Mouse (Mus musculus): ENCODE data around the gene Cad. TPM values are rescaled to one million over a fixed set of nuclear protein-coding genes. Genes with fewer than 3 reads are reported as not detected.
"Not testable (repeated sequence)": the region's sequence is repeated elsewhere in the genome, so short reads cannot be mapped to it uniquely, and the experiment has no call there.

The Cad gene
- polyA plus RNA-seq, 1 experiment from 2014 or later: 39.8 TPM

- TF ChIP-seq CTCF (IDR thresholded peaks at IDR 0.05): no peak
- DNase-seq (ENCODE audit: low read depth, low spot score) (no peak), ATAC-seq (no peak)
- ChIA-PET CTCF (interaction anchor here (1.3 to 1.8 kb wide), 2 partner anchors 9 to 10 kb away, joined by 5 to 9 read pairs; partner anchors contain the start of genes Atraid and Slc5a6), POLR2A (no interaction called here)
- in situ Hi-C loops (cut with MboI; ENCODE audit: low pct_unique_long_range_greater_than_20kb): no loop called here
- H3K27me3 ChIP-seq: no peaks in the 10 kb centered on the region
Measured at GRCm38 (mm10) chr5:31038171-31038845, 16.3 kb upstream of the Cad start.

DNA sequence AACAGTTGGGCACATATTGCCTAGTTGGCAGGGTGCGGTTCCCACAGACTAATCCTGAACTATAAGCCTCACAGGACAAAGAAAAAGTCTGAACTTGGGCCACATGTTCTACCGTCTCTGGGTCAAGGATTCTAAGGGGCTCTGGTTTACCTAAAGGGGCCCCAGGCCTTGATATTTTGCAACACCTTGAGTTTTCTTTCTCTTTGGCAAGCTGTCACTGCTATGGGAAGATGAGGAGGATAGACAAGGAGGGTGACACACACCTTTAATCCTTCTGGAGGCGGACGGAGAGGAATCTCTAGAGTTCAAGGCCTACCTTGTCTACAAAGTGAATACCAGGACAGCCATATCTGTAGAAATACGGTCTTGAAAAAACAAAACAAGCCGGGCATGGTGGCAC lies 8.2 kb upstream of the Cad start:
- ChIA-PET CTCF (interaction anchor here (1.8 kb wide), 1 partner anchor 117 kb away, joined by 5 read pairs; no protein-coding TSS in a partner anchor), POLR2A (interaction anchor here (0.5 kb wide), 1 partner anchor 104 kb away, joined by 3 read pairs; no protein-coding TSS in a partner anchor)
- TF ChIP-seq CTCF (IDR thresholded peaks at IDR 0.05): no peak
- DNase-seq (ENCODE audit: low read depth, low spot score): no peak
- no peaks in the 10 kb centered on the region for H3K27me3 ChIP-seq
- no peak for ATAC-seq
- in situ Hi-C loops (cut with MboI; ENCODE audit: low pct_unique_long_range_greater_than_20kb): no loop called here

- no peak for TF ChIP-seq CTCF (IDR thresholded peaks at IDR 0.05)
- ATAC-seq: no peak
- ChIA-PET POLR2A (no interaction called here), CTCF (interaction anchor here (1.8 to 2.7 kb wide), 2 partner anchors 9 to 117 kb away, joined by 5 to 9 read pairs; no protein-coding TSS in a partner anchor)
- in situ Hi-C loops (cut with MboI; ENCODE audit: low pct_unique_long_range_greater_than_20kb): no loop called here
- no peak for DNase-seq (ENCODE audit: low read depth, low spot score)
- H3K27me3 ChIP-seq: no peaks in the 10 kb centered on the region
Measured at GRCm38 (mm10) chr5:31047074-31047473, 7.5 kb upstream of the Cad start.

DNA sequence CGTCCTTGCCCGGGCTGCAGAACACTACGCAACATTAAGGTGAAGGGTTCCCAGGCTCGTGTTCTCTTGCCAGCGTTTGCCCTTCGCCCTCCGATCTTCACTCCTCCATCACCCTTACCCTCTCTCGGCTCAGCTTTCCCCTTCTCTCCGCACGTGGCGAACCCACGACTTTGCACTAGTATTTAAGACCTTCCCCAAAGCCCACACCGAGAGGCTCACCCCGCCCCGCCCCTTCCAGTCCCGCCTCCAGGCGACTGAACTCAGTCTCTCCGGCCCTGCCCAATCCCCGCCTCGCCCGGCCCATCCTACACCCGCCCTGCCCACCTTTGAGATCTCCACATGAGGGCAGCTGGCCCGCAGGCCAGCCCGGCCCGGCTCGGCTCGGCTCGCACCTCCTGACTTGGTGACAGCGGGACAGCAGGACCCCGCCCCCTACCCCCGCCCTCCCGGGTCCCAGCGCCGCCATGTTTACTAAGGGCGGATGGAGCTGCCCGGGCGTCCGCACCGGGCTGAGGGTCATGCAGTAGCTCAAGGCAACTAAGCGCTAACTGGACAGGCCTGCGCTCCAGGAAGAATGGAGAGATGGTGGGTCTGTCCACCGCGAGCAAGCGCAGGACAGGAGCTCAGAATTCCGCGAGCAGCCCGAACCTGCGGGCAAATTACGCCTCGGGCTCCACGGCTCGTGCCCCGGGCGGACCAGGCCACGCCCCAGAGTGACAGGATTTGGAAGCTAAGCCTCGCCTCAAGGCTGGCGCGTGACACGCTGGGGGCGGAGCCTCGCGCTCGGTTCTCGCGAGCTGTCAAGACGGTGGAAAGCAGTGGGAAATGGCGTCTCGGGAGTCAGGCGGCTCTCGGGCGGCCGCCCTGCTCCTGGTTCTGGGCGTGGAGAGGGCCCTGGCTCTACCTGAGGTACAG lies 6.5 kb upstream of the Cad start, which contains the start of gene Atraid:
Atraid (plus strand) TSS at position 465 of the 915 bp plus-strand sequence.
- in situ Hi-C loops (cut with MboI; ENCODE audit: low pct_unique_long_range_greater_than_20kb): no loop called here
- no peak for TF ChIP-seq CTCF (IDR thresholded peaks at IDR 0.05)
- no peaks in the 10 kb centered on the region for H3K27me3 ChIP-seq
- ATAC-seq (peak; percentile 88), DNase-seq (ENCODE audit: low read depth, low spot score) (peak; percentile 97)
- CTCF ChIA-PET: interaction anchor here (0.9 to 2.7 kb wide), 7 partner anchors 10 to 127 kb away, joined by 3 to 9 read pairs (median 5); partner anchors contain the start of gene Khk
- POLR2A ChIA-PET: interaction anchor here (0.9 to 1.3 kb wide), 5 partner anchors 11 to 89 kb away, joined by 3 to 7 read pairs (median 5); no protein-coding TSS in a partner anchor

GRCm38 (mm10) chr5:31048763-31049641 lies 5.6 kb upstream of the Cad start, which contains the start of gene Slc5a6:
Gene Slc5a6, minus strand, starts transcription at chr5:31048924.
- in situ Hi-C loops (cut with MboI; ENCODE audit: low pct_unique_long_range_greater_than_20kb): no loop called here
- peak; percentile 36 for ATAC-seq
- peak; percentile 43 for DNase-seq (ENCODE audit: low read depth, low spot score)
- ChIA-PET CTCF (interaction anchor here (0.9 to 2.7 kb wide), 10 partner anchors 11 to 127 kb away, joined by 3 to 9 read pairs (median 4); partner anchors contain the start of gene Khk), POLR2A (interaction anchor here (0.6 to 1.3 kb wide), 5 partner anchors 17 to 90 kb away, joined by 5 to 7 read pairs (median 5); no protein-coding TSS in a partner anchor)
- H3K27me3 ChIP-seq: no peaks in the 10 kb centered on the region
- no peak for TF ChIP-seq CTCF (IDR thresholded peaks at IDR 0.05)

DNA sequence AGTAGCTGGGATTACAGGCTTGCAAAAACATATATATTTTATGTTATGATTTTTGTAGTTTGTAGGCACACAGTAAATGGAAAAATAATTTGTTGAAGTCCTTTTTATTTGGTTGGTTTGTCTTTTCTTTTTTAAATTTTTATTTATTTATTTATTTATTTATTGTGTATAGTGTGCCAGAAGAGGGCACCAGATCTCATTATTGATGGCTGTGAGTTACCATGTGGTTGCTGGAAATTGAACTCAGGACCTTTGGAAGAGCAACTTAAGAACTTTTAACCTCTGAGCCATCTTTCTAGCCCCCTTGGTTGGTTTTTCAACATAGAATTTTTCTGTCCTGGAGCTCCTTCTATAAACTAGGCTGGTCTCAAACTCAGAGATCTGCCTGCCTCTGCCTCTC lies 4.2 kb upstream of the Cad start:
- in situ Hi-C loops (cut with MboI; ENCODE audit: low pct_unique_long_range_greater_than_20kb): no loop called here
- ATAC-seq (no peak), DNase-seq (ENCODE audit: low read depth, low spot score) (no peak)
- no peaks in the 10 kb centered on the region for H3K27me3 ChIP-seq
- CTCF ChIA-PET: interaction anchor here (1.1 to 2.6 kb wide), 4 partner anchors 38 to 129 kb away, joined by 3 to 6 read pairs (median 4); partner anchors contain the start of gene Khk
- POLR2A ChIA-PET: no interaction called here
- TF ChIP-seq CTCF (IDR thresholded peaks at IDR 0.05): peak; percentile 30

GRCm38 (mm10) chr5:31053728-31054127 lies 852 bp upstream of the Cad start:
- H3K27me3 ChIP-seq; in situ Hi-C loops (cut with MboI; ENCODE audit: low pct_unique_long_range_greater_than_20kb); DNase-seq (ENCODE audit: low read depth, low spot score); ATAC-seq: not testable (repeated sequence)
- CTCF ChIA-PET: interaction anchor here (1.1 to 2.0 kb wide), 3 partner anchors 16 to 89 kb away, joined by 3 to 5 read pairs (median 3); no protein-coding TSS in a partner anchor
- POLR2A ChIA-PET: interaction anchor here (1.2 kb wide), 1 partner anchor 141 kb away, joined by 3 read pairs; no protein-coding TSS in a partner anchor

DNA sequence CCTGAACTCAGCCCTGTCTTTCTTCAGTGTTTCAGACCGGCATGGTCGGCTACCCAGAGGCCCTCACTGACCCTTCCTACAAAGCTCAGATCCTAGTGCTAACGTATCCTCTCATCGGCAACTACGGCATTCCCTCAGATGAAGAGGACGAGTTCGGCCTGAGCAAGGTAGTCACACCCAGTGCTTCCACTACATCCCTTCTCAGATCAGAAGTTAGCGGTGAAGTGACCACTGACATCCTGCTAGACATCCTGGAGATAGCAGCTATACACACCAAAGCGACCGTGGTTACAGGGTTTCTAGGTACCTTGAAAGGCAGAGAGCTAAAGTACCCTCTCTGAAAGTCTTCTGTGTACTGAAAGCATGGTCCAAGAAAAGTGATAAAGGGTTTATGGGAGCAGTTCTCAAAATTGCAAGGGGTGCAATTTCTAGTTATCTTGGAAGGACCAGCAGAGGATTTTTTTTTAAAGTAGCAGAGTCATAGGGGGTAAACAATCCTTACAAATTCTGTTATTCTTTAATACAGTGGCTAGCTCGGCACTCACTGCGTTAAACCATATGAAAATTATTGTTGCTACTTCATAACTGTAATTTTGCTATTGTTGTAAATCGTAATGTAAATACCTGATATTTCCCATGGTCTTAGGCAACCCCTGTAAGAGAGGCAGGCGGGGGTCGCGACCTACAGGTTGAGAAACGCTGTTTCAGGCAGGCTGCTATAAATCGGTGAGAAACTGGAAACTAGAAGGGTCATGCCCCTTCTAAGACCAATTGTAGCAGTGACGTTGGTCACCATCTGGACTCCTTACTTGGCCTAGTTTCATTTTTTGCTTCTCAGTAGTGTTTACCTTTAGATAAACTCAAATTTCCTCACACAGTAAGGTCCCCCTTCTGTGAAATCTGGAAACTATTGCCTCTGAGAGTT lies 898 bp downstream of the Cad start:
- in situ Hi-C loops (cut with MboI; ENCODE audit: low pct_unique_long_range_greater_than_20kb): no loop called here
- CTCF ChIA-PET: interaction anchor here (0.7 to 1.5 kb wide), 4 partner anchors 10 to 91 kb away, joined by 3 read pairs; no protein-coding TSS in a partner anchor
- H3K27me3 ChIP-seq: no peaks in the 10 kb centered on the region
- no peak for TF ChIP-seq CTCF (IDR thresholded peaks at IDR 0.05)
- POLR2A ChIA-PET: interaction anchor here (1.0 to 1.2 kb wide), 2 partner anchors 20 to 96 kb away, joined by 3 read pairs; no protein-coding TSS in a partner anchor
- ATAC-seq (peak; percentile 10), DNase-seq (ENCODE audit: low read depth, low spot score) (no peak)
